Mouse (Mus musculus) liver, adult 2 months (tissue): ENCODE data around the gene Chst15. TPM values are rescaled to one million over a fixed set of nuclear protein-coding genes. Genes with fewer than 3 reads are reported as not detected.

ENCODE experiments used
- DNase-seq: peaks from one replicate; pipeline ENCODE4 v3.0.0-alpha.2; 2011; ENCODE audit warnings: low read depth, low spot score; ENCODE audit errors: extremely low read depth
- H3K27ac ChIP-seq: fragments of 200-500 bp; replicated peaks from 2 replicates; pipeline ENCODE4 v1.5.1; 2012; ENCODE audit warnings: low read depth, mild to moderate bottlenecking, control low read depth, inconsistent platforms, low read length; ENCODE audit not compliant: insufficient read depth
- H3K27me3 ChIP-seq: fragments of 200-500 bp; 2 replicates; pipeline ENCODE4 v1.6.1; 2012; ENCODE audit warnings: mild to moderate bottlenecking, moderate library complexity, low read length, inconsistent platforms; ENCODE audit not compliant: control insufficient read depth, insufficient read depth
- H3K36me3 ChIP-seq: fragments of 200-500 bp; 2 replicates; pipeline ENCODE4 v1.6.1; 2012; ENCODE audit warnings: low read length, inconsistent platforms; ENCODE audit not compliant: control insufficient read depth, insufficient read depth
- H3K4me1 ChIP-seq: fragments of 200-500 bp; 2 replicates; pipeline ENCODE4 v1.6.1; 2011; ENCODE audit warnings: low read length; ENCODE audit not compliant: control insufficient read depth, insufficient read depth
- H3K4me3 ChIP-seq: fragments of 200-500 bp; 2 replicates; pipeline ENCODE4 v1.5.1; 2011; ENCODE audit warnings: low read depth, mild to moderate bottlenecking, control low read depth, low read length, moderate library complexity; ENCODE audit not compliant: insufficient read depth
- H3K79me2 ChIP-seq: fragments of 200-500 bp; 2 replicates; pipeline ENCODE4 v1.6.1; 2012; ENCODE audit warnings: inconsistent platforms, mild to moderate bottlenecking, low read length, moderate library complexity; ENCODE audit not compliant: control insufficient read depth, insufficient read depth
- H3K9ac ChIP-seq: fragments of 200-500 bp; 2 replicates; pipeline ENCODE4 v1.6.1; 2012; ENCODE audit warnings: low read depth, mild to moderate bottlenecking, control low read depth, inconsistent platforms, low read length
- CTCF ChIP-seq: fragments of 200-500 bp; IDR thresholded peaks from 2 replicates; pipeline ENCODE4 v1.5.1; 2011; ENCODE audit warnings: low read depth, low read length, control low read depth
- POLR2A ChIP-seq: fragments of 200-500 bp; IDR thresholded peaks from 2 replicates; pipeline ENCODE4 v1.6.1; 2011; ENCODE audit warnings: low read length, control low read depth; ENCODE audit not compliant: insufficient read depth; ENCODE audit errors: extremely low read depth
- WGBS: fragments of 180-500 bp; shearing (Covaris S2); methylation state at CpG from one replicate; pipeline ENCODE4 v1.1.7; 2018; 5-methylcytosine and 5-hydroxymethylcytosine counted together
- polyA plus RNA-seq: library from polyadenylated mRNA; depleted of rRNA; stranded (reverse); fragments of >200 nt; gene quantifications from 2 replicates; pipeline ENCODE4 v1.2.3, GENCODE M21; 2012
- total RNA-seq: library from RNA; depleted of rRNA; stranded (reverse); fragments of >200 nt; gene quantifications from 2 replicates; pipeline ENCODE4 v1.2.3, GENCODE M21; 2014

Gene Chst15
- total and polyA plus RNA-seq, 2 experiments: 4.3 to 6.5 TPM

DNA sequence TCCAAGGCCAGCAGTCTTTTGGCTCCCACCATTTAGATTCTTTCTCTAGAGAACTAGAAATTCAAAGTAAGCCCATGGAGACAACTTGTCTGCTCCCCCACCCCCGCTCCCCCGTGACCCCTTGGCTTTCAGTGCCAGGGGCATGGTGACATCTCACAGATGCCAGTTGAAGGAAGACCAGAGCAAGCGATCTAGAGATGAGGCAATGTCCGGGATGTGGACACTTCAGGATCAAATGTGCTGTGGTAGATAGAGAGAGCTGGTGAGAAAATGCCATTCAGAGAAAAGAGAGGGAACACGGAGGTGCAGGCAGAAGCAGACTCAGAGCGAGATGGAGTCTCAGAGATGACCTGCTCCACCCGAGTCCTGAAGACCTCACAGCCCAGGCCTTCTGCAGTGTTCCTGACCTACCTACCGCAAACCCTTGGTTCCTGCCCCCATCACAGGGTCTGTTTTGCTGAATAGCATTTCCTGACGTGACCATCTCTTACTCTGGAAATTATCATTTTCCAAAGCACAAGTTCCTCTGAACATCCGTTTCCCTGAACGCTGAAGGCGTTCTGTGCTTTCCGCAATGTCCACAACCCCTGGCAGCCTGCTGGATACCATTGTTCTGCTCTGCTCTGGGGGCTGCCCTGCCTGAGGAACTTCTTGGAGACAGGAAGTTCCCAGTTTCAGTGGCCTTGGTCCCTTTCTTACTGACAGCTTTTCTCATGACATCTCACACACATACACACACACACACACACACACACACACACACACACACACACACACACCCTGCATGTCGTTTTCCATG is 22.2 kb upstream of the Chst15 start:
- 62% methylated on average over 14 of the region's 14 CpGs for WGBS
- Histone ChIP-seq H3K9ac (no peak overlapping the region), H3K27me3 (no peaks in the 10 kb centered on the region), H3K27ac (peak overlapping the region; percentile 74), H3K4me3 (no peak overlapping the region), H3K79me2 (no peaks in the 10 kb centered on the region), H3K36me3 (no peaks in the 10 kb centered on the region), H3K4me1 (no peaks in the 10 kb centered on the region)
- peak; percentile 18 for DNase-seq
- TF ChIP-seq CTCF (no peak), POLR2A (no peak)

- H3K79me2 ChIP-seq: no peaks in the 10 kb centered on the region
- H3K27me3 ChIP-seq: no peaks in the 10 kb centered on the region
- peak overlapping the region; percentile 84 for H3K27ac ChIP-seq
- no peak for DNase-seq
- H3K9ac ChIP-seq: no peak overlapping the region
- H3K36me3 ChIP-seq: no peaks in the 10 kb centered on the region
- no peak for TF ChIP-seq CTCF
- TF ChIP-seq POLR2A: no peak
- WGBS: 60% methylated on average over 6 of the region's 6 CpGs
- no peak overlapping the region for H3K4me3 ChIP-seq
- no peaks in the 10 kb centered on the region for H3K4me1 ChIP-seq
Measured at GRCm38 (mm10) chr7:132338350-132338749, 21.3 kb upstream of the Chst15 start.

- no peaks in the 10 kb centered on the region for H3K27me3 ChIP-seq
- TF ChIP-seq POLR2A: no peak
- TF ChIP-seq CTCF: no peak
- peak overlapping the region; percentile 84 for H3K27ac ChIP-seq
- H3K9ac ChIP-seq: no peak overlapping the region
- H3K4me3 ChIP-seq: no peak overlapping the region
- WGBS: 84% methylated on average over 11 of the region's 11 CpGs
- H3K79me2 ChIP-seq: no peaks in the 10 kb centered on the region
- DNase-seq: no peak
- H3K36me3 ChIP-seq: no peaks in the 10 kb centered on the region
- no peaks in the 10 kb centered on the region for H3K4me1 ChIP-seq
Measured at GRCm38 (mm10) chr7:132337268-132337917, 20.4 kb upstream of the Chst15 start.

DNA sequence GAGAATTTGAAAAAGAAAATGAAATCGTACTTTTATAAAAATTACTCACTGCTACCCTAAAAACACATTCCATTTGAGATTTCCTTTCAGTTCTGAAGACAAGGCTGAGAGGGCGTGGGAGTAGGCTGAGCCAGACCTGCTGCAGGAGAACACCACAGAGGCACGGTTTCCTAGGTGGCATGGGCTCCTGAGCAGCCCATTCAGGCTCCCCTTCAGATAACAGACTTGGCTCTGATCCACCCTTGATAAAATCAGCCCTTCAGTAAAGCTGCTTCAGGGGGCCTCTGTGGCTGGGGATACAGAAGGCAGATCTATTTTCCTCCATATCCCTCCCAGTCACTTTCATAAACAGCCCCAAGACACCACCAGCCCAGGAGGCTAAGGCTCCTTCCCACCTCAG is 19.8 kb upstream of the Chst15 start:
- DNase-seq: no peak
- Histone ChIP-seq H3K9ac (no peak overlapping the region), H3K27me3 (no peaks in the 10 kb centered on the region), H3K4me3 (no peak overlapping the region), H3K36me3 (no peaks in the 10 kb centered on the region), H3K4me1 (peaks cover 4% of the 10 kb centered on the region; the same call in 1 of the 2 replicates), H3K27ac (no peak overlapping the region; the same call in 1 of the 2 replicates), H3K79me2 (no peaks in the 10 kb centered on the region)
- TF ChIP-seq POLR2A: no peak
- TF ChIP-seq CTCF: no peak
- WGBS: 48% methylated on average over 3 of the region's 3 CpGs

GRCm38 (mm10) chr7:132335367-132335766 is 18.3 kb upstream of the Chst15 start:
- H3K4me1 ChIP-seq: peaks cover 4% of the 10 kb centered on the region; the same call in 1 of the 2 replicates
- TF ChIP-seq CTCF: no peak
- H3K27ac ChIP-seq: no peak overlapping the region
- H3K79me2 ChIP-seq: no peaks in the 10 kb centered on the region
- H3K36me3 ChIP-seq: no peaks in the 10 kb centered on the region
- no peaks in the 10 kb centered on the region for H3K27me3 ChIP-seq
- no peak for DNase-seq
- no peak overlapping the region for H3K9ac ChIP-seq
- H3K4me3 ChIP-seq: no peak overlapping the region
- WGBS: 75% methylated on average over 4 of the region's 4 CpGs

DNA sequence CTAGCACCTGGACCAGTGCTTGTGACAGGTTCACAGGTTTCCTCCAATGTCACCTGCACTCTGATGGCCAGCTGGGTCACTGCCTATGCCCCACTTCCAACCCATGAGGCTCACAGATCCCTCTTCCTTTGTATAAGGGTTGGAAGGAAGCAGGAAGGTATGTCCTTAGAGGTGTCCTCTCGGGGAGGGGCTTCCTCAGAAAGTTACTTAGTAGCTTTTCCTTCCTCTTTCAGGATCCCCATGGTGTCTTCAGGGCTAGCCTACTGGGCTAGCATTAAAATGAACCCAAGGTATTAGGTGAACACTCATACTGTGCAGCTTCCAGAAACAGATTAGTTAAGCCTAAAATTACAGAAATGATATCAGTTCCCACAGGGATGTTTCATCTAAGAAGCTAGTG is 16.1 kb upstream of the Chst15 start:
- TF ChIP-seq CTCF: no peak
- no peak for TF ChIP-seq POLR2A
- H3K27ac ChIP-seq: no peak overlapping the region

More for the DNA sequence above, 16.1 kb upstream of the Chst15 start:
- no peak for DNase-seq
- Histone ChIP-seq H3K36me3 (no peaks in the 10 kb centered on the region), H3K9ac (no peak overlapping the region), H3K79me2 (no peaks in the 10 kb centered on the region), H3K4me1 (peaks cover 4% of the 10 kb centered on the region; the same call in 1 of the 2 replicates), H3K27me3 (no peaks in the 10 kb centered on the region), H3K4me3 (no peak overlapping the region)
- 48% methylated on average over 1 of the region's 1 CpGs for WGBS
